Mouse (Mus musculus) neutrophil, adult 5-6 weeks (primary cell): ENCODE results near the gene Lhb. TPM values are rescaled to one million over a fixed set of nuclear protein-coding genes. Genes with fewer than 3 reads are reported as not detected.

Experiments used
- ATAC-seq: fragments of 151-379, 151-347 bp; 2 replicates; pipeline ENCODE4 v1.8.0; 2017; ENCODE audit warnings: mild to moderate bottlenecking, moderate TSS enrichment; ENCODE audit not compliant: insufficient number of reproducible peaks, poor library complexity, low FRiP score, severe bottlenecking; ENCODE audit errors: extremely low read depth
- total RNA-seq: library from RNA; stranded (forward); fragments of 200-1000 nt; gene quantifications from 2 replicates; pipeline ENCODE4 v1.2.3, GENCODE M21; 2017

Lhb gene
- total RNA-seq, 1 experiment from 2014 or later = not detected

- no peak for ATAC-seq
Observed at GRCm38 (mm10) chr7:45465112-45465511, 44.5 kb downstream of the Lhb start.

- no peak for ATAC-seq
Observed at GRCm38 (mm10) chr7:45465549-45465948, 44.9 kb downstream of the Lhb start.

DNA sequence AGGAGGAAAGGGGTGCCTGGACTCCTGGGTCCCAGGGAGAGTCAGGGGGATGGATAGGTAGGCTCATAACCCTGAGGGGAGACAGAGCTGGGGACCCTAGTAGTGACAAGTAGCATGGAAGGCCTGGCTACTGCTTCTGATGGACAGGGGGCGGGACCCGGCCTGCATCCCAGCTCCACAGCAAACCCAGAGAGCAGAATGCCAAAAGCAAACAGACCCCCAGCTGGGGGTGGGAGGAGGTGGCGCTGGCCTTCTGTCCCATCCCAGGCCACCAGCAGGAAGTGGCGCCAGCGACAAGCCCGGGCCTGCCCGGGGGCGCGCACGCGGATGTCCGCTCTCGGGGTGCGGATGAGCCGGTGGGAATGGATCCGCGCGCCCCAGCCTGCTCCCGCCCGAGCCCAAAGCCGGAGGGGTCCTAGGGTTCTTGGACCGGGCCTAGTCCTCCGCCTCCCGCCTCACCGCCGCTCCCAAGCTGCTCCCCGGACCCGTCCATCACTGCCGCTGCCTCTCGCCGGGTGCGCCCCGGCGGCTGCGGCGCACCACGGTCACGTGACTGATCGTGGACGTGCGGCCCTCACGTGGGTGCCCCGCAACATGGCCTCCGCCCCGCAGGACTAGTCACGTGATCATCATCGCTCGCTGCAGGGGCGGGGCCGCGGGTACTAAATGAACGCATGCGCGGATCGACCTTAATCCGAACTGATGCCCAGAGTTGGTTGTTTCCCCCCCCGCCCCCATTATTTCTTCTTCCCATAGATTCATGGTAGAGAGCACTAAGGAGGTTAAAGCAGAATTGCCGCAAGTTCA lies 45.9 kb downstream of the Lhb start, which contains the start of gene Bax:
Bax (minus strand) TSS at position 616 of the 807 bp plus-strand sequence.
- ATAC-seq = peak; percentile 73

GRCm38 (mm10) chr7:45467090-45467670 lies 46.6 kb downstream of the Lhb start:
- ATAC-seq = no peak

DNA sequence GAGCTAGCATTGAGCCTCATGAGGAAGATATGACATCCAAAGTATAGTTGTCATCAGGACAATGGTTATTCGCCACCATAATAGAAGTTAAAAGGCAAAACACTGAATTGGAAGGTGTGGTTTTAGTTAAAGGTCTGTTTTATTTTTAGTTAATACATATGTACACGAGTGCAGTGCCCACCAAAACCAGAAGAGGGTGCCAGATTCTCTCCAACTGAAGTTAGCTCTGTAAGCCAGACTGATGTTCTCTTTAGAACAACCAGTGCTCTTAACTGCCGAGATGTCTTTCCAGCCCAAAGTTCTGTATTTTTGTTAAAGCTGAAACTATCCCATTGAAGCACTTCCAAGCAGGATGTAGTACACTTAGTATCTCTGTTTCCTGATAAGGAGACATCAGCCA lies 50.2 kb downstream of the Lhb start:
- peak; percentile 73 for ATAC-seq

Other genes starting within 250 kb of the Lhb start
- not detected in 2 replicates for gene Gfy, start 241.3 kb upstream of the Lhb start, total RNA-seq
- gene Pth2, start 239.8 kb upstream of the Lhb start, total RNA-seq = not detected in 2 replicates
- gene Ccdc155, start 215.9 kb upstream of the Lhb start, total RNA-seq = 0.25 and 0.35 TPM in 2 replicates
- gene Dkkl1, start 208.7 kb upstream of the Lhb start, total RNA-seq = 1.6 and 2.8 TPM in 2 replicates
- not detected in 2 replicates for gene Tead2, start 205.1 kb upstream of the Lhb start, total RNA-seq
- gene Cd37, start 181.7 kb upstream of the Lhb start, total RNA-seq = 602 and 650 TPM in 2 replicates
- 0.12 TPM in 1 of 2 replicates, not detected in the other for gene Slc6a16, start 179.7 kb upstream of the Lhb start, total RNA-seq
- not detected in 2 replicates for gene Slc6a21, start 143.3 kb upstream of the Lhb start, total RNA-seq
- gene Trpm4, start 87.0 kb upstream of the Lhb start, total RNA-seq = 2.6 and 5.2 TPM in 2 replicates
- not detected in 2 replicates for gene Hrc, start 85.5 kb upstream of the Lhb start, total RNA-seq
- not detected in 2 replicates for gene Ppfia3, start 53.8 kb upstream of the Lhb start, total RNA-seq
- gene Lin7b, start 50.2 kb upstream of the Lhb start, total RNA-seq = 0.70 TPM in 1 of 2 replicates, not detected in the other
- 502 and 563 TPM in 2 replicates for gene Snrnp70, start 25.1 kb upstream of the Lhb start, total RNA-seq
- not detected in 2 replicates for gene Kcna7, start 15.2 kb upstream of the Lhb start, total RNA-seq
- not detected in 2 replicates for gene Ntf5, start 7.1 kb upstream of the Lhb start, total RNA-seq
- 9.9 and 14.6 TPM in 2 replicates for gene Gys1, start 14.0 kb downstream of the Lhb start, total RNA-seq
- gene Ruvbl2, start 17.3 kb downstream of the Lhb start, total RNA-seq = 37.8 and 44.6 TPM in 2 replicates
- gene Ftl1, start 39.1 kb downstream of the Lhb start, total RNA-seq = 1,339 and 1,541 TPM in 2 replicates
- 31.1 and 37.9 TPM in 2 replicates for gene Bax, start 46.1 kb downstream of the Lhb start, total RNA-seq
- gene Tulp2, start 61.1 kb downstream of the Lhb start, total RNA-seq = not detected in 2 replicates
- not detected in 2 replicates for gene Gm45808, start 66.0 kb downstream of the Lhb start, total RNA-seq
- 3.1 and 3.7 TPM in 2 replicates for gene Dhdh, start 68.0 kb downstream of the Lhb start, total RNA-seq
- gene Nucb1, start 89.6 kb downstream of the Lhb start, total RNA-seq = 90.4 and 101 TPM in 2 replicates
- gene Ppp1r15a, start 105.4 kb downstream of the Lhb start, total RNA-seq = 288 and 364 TPM in 2 replicates
- gene Plekha4, start 105.5 kb downstream of the Lhb start, total RNA-seq = 1.3 and 1.6 TPM in 2 replicates
- gene Hsd17b14, start 134.1 kb downstream of the Lhb start, total RNA-seq = 0.37 TPM in 1 of 2 replicates, not detected in the other
- gene Bcat2, start 149.3 kb downstream of the Lhb start, total RNA-seq = 14.9 and 17.3 TPM in 2 replicates
- gene Fgf21, start 194.7 kb downstream of the Lhb start, total RNA-seq = not detected in 2 replicates
- gene Fut1, start 196.5 kb downstream of the Lhb start, total RNA-seq = not detected in 2 replicates
- gene Izumo1, start 201.0 kb downstream of the Lhb start, total RNA-seq = not detected in 2 replicates
- 2.4 and 2.8 TPM in 2 replicates for gene Rasip1, start 206.7 kb downstream of the Lhb start, total RNA-seq
- 1.0 TPM in 1 of 2 replicates, not detected in the other for gene Mamstr, start 219.2 kb downstream of the Lhb start, total RNA-seq
- gene Fut2, start 245.6 kb downstream of the Lhb start, total RNA-seq = 0.25 and 0.35 TPM in 2 replicates